Mouse (Mus musculus) midbrain, embryonic 12.5 days (tissue): ENCODE results near the gene Pcyt1a. TPM values are rescaled to one million over a fixed set of nuclear protein-coding genes. Genes with fewer than 3 reads are reported as not detected.

ENCODE experiments used
- ATAC-seq: fragments of 200-750 bp; cut with Nextera tagmentation; 2 replicates; pipeline ENCODE4 v1.8.0; 2017; ENCODE audit warnings: low read depth, moderate TSS enrichment, moderate library complexity; ENCODE audit not compliant: low FRiP score
- H3K27ac ChIP-seq: fragments of 300-500 bp; sonication (generic); replicated peaks from 2 replicates; pipeline ENCODE4 v1.5.1; 2016; ENCODE audit warnings: mild to moderate bottlenecking
- H3K27me3 ChIP-seq: fragments of 300-500 bp; sonication (generic); 2 replicates; pipeline ENCODE4 v1.6.1; 2016; ENCODE audit warnings: mild to moderate bottlenecking
- H3K36me3 ChIP-seq: fragments of 300-500 bp; sonication (generic); 2 replicates; pipeline ENCODE4 v1.6.1; 2016
- H3K4me1 ChIP-seq: fragments of 300-500 bp; sonication (generic); 2 replicates; pipeline ENCODE4 v1.6.1; 2016
- H3K4me2 ChIP-seq: fragments of 300-500 bp; sonication (generic); replicated peaks from 2 replicates; pipeline ENCODE4 v1.6.1; 2016; ENCODE audit warnings: mild to moderate bottlenecking, moderate library complexity
- H3K4me3 ChIP-seq: fragments of 300-500 bp; sonication (generic); 2 replicates; pipeline ENCODE4 v1.5.1; 2016; ENCODE audit warnings: mild to moderate bottlenecking
- H3K9ac ChIP-seq: fragments of 300-500 bp; sonication (generic); replicated peaks from 2 replicates; pipeline ENCODE4 v1.6.1; 2016; ENCODE audit warnings: mild to moderate bottlenecking, moderate library complexity
- H3K9me3 ChIP-seq: fragments of 300-500 bp; sonication (generic); 2 replicates; pipeline ENCODE4 v1.6.1; 2016; ENCODE audit warnings: mild to moderate bottlenecking
- WGBS: fragments of 180-500 bp; shearing (Covaris S2); methylation state at CpG from one replicate; pipeline ENCODE4 v1.1.7; 2016; 5-methylcytosine and 5-hydroxymethylcytosine counted together
- polyA plus RNA-seq: library from polyadenylated mRNA; unstranded; fragments of >200 nt; fragmentation: Nextera tagmentation; extraction: Ambion mirVana; gene quantifications from 2 replicates; pipeline ENCODE4 v1.2.1, GENCODE M21; 2016

Pcyt1a gene
- polyA plus RNA-seq: 43.5 and 46.0 TPM in 2 replicates

DNA sequence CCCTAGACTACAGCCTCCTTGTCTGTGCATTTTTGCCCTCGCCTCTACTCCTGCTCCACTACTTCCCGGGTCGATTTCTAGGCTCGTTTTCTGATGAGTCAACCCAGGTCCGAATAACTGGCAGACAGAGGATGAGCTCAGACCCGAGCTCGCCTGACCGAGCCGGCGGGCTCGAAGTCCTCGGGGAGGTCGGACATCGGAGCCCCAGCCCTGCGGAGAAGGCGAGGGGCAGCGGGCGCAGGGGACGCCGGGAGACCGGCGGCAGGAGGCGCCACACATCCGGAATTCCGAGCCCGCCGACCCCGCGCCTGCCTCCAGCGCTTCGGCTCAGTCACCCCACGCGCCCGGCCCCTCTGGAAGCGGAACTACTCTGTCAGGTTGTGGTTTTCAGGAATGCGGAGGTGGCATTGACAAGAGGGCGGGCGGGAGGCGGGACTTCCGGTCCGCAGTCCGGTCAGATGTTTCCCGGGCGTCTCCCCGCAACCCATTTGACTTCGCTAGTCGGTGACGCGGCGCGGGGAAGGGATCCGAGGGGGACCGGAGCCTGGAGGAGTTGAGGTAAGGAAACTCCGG, at the start of gene Pcyt1a:
Gene Pcyt1a (plus strand): TSS at position 448 of the 573 bp plus-strand sequence.
- Histone ChIP-seq H3K9ac (peak within 1 kb of the TSS; percentile 83), H3K9me3 (no peaks in the 10 kb centered on the region), H3K36me3 (no peaks in the 10 kb centered on the region), H3K4me1 (peaks cover 14% of the 10 kb centered on the region), H3K27ac (peak within 1 kb of the TSS; percentile 81), H3K27me3 (no peaks in the 10 kb centered on the region), H3K4me3 (peak within 1 kb of the TSS; percentile 78), H3K4me2 (peak within 1 kb of the TSS; percentile 91)
- ATAC-seq: peak; percentile 97
- 0% methylated on average over 53 of the region's 54 CpGs for whole genome bisulfite sequencing

DNA sequence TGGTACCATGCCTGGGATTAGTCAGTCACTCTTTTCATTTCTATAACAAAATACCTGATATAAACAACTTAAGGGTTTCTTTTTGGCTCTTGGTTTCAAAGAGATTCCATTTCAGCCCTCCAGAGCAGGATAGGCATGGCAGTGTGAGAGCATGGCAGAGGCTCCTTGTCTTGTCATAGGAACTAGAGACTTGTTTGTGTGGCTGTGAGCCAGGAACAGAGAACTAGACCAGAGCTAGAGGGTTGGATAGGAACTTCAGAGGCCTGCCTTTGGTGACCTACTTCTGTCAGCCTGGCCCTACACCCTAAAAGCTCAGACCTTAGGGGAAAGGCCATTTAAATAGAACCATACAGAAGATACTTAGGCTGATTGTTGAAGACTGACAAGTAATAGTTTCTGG, 47.8 kb upstream of the Pcyt1a start:
- H3K9me3 ChIP-seq: no peaks in the 10 kb centered on the region
- no peak overlapping the region for H3K4me2 ChIP-seq
- H3K4me3 ChIP-seq: no peak overlapping the region
- no peak overlapping the region for H3K27ac ChIP-seq
- ATAC-seq: no peak
- H3K4me1 ChIP-seq: no peaks in the 10 kb centered on the region
- no peaks in the 10 kb centered on the region for H3K27me3 ChIP-seq
- peaks cover 87% of the 10 kb centered on the region for H3K36me3 ChIP-seq
- no peak overlapping the region for H3K9ac ChIP-seq

DNA sequence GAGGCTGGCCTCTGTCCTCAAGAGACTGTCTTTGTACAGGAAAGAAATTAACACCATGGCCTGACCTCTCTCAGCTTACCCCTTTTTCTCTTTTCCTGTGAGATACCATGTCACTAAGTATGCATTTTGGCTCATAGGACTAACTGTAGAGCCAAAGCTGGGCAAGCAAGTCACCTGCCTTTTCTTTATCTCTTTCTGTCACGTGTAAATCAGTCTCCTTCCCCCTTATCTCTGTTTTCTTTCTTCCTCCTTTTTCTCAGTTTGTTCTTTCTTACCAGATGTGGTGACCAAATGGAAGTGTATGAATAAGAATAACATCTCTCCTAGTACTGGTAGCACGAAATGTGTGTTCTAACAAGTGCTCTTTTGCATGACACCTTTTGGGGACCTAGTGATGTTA, 45.8 kb upstream of the Pcyt1a start:
- no peak overlapping the region for H3K9ac ChIP-seq
- H3K36me3 ChIP-seq: peaks cover 73% of the 10 kb centered on the region
- WGBS: 88% methylated on average over 2 of the region's 2 CpGs
- H3K4me3 ChIP-seq: no peak overlapping the region
- ATAC-seq: no peak
- H3K9me3 ChIP-seq: no peaks in the 10 kb centered on the region
- no peaks in the 10 kb centered on the region for H3K27me3 ChIP-seq
- no peak overlapping the region for H3K27ac ChIP-seq
- no peaks in the 10 kb centered on the region for H3K4me1 ChIP-seq
- no peak overlapping the region for H3K4me2 ChIP-seq

DNA sequence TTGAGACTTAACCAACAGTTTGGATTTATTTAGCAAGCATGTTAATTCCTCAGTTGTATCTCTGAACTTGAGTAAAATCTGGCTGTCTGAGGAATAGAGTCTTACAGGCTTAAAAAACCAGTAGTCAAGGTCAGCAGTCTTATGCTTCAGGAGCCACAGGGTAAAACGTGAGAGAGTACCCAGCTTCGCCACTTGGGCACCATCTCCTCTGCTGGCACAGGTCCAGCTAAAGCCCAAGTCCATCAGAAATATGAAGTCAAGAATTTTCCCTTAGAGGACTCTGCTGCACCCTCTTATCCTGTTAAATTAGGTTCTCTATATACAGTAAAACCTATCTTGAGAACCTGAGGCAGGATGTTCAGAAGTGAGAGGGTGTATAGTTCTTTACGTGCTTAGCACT, 43.9 kb upstream of the Pcyt1a start:
- WGBS: 93% methylated on average over 3 of the region's 3 CpGs
- H3K27me3 ChIP-seq: no peaks in the 10 kb centered on the region

GRCm38 (mm10) chr16:32389049-32389448, 41.7 kb upstream of the Pcyt1a start:
- H3K27me3 ChIP-seq: no peaks in the 10 kb centered on the region
- no peaks in the 10 kb centered on the region for H3K9me3 ChIP-seq
- no peak for ATAC-seq
- H3K4me3 ChIP-seq: no peak overlapping the region
- H3K4me1 ChIP-seq: no peaks in the 10 kb centered on the region
- no peak overlapping the region for H3K27ac ChIP-seq
- peaks cover 60% of the 10 kb centered on the region for H3K36me3 ChIP-seq
- H3K9ac ChIP-seq: no peak overlapping the region
- H3K4me2 ChIP-seq: no peak overlapping the region

More for the DNA sequence above, 43.9 kb upstream of the Pcyt1a start:
- Histone ChIP-seq H3K4me2 (no peak overlapping the region), H3K9ac (no peak overlapping the region), H3K27ac (no peak overlapping the region), H3K9me3 (no peaks in the 10 kb centered on the region), H3K4me3 (no peak overlapping the region), H3K4me1 (no peaks in the 10 kb centered on the region), H3K36me3 (peaks cover 70% of the 10 kb centered on the region)
- ATAC-seq: no peak

DNA sequence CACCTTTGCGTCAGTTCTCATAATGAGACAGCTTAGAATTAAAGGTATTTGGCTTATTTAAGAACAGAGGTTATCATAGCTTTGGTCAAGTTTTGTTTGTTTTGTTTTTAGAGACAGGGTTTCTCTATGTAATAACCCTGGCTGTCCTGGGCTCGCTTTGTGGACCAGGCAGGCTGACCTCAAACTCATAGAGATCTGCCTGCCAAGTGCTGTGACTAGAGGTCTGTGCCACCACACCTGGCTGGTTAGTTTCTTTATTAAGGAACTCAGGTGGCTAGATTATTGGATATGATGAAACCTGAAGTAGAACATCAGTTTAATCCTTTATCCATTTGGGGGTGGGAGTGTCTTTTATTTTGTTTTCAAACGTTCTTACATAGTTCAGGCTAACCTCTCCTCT, 40.9 kb upstream of the Pcyt1a start:
- no peaks in the 10 kb centered on the region for H3K9me3 ChIP-seq
- no peak overlapping the region for H3K4me3 ChIP-seq
- H3K36me3 ChIP-seq: peaks cover 55% of the 10 kb centered on the region
- H3K9ac ChIP-seq: no peak overlapping the region
- ATAC-seq: no peak
- H3K4me2 ChIP-seq: no peak overlapping the region
- 85% methylated on average over 3 of the region's 3 CpGs for WGBS
- H3K27ac ChIP-seq: no peak overlapping the region
- H3K27me3 ChIP-seq: no peaks in the 10 kb centered on the region
- H3K4me1 ChIP-seq: no peaks in the 10 kb centered on the region

GRCm38 (mm10) chr16:32390882-32391281, 39.8 kb upstream of the Pcyt1a start:
- ATAC-seq: no peak
- Histone ChIP-seq H3K9ac (no peak overlapping the region), H3K4me3 (no peak overlapping the region), H3K4me1 (no peaks in the 10 kb centered on the region), H3K27ac (no peak overlapping the region), H3K27me3 (no peaks in the 10 kb centered on the region), H3K9me3 (no peaks in the 10 kb centered on the region), H3K36me3 (peaks cover 44% of the 10 kb centered on the region), H3K4me2 (no peak overlapping the region)
- WGBS: 94% methylated on average over 3 of the region's 3 CpGs

DNA sequence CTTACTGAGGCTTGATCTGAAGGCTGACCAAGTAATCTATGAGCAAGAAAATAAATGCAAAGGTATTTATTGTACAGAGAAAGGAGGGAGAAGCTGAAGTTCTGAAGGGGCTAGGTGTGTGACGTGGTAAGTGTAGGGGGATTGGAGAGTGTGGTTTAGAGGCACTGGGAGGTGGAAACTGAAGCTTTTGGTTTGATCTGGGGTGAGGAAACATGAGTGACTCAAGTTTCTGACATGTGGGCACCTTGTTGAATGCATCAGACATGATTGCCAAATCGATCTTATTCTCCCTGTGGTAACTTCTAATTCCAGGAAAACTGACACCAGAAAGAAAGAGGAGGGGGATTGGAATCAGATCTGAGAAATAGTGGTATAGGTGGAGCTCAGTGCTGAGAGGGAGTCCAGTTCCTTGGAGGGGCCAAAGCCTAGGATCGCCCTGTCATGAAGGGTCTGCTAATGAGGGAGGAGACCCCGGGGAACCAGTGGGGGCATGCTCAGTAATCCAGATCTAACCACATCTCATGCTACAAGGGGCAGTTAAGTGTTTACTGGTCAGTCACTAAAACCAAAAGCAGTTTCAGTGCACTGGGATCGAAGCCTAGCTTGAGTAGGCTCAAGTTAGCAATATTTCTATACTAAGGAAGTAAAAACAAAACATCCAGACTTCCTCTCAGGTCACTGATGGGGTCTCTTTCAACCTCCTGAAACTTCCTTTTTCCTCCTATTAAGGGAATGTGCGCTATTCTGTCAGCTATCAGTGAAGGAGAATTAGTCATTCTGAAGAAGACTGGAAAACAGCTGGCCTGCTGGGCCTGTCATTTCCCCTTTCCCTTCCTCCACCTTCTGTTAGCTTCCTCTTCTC, 34.8 kb upstream of the Pcyt1a start:
- no peak overlapping the region for H3K27ac ChIP-seq
- H3K4me2 ChIP-seq: no peak overlapping the region
- H3K4me1 ChIP-seq: no peaks in the 10 kb centered on the region
- H3K9ac ChIP-seq: no peak overlapping the region
- no peak for ATAC-seq
- WGBS: 80% methylated on average over 6 of the region's 6 CpGs
- H3K4me3 ChIP-seq: no peak overlapping the region
- peaks cover 19% of the 10 kb centered on the region for H3K36me3 ChIP-seq
- no peaks in the 10 kb centered on the region for H3K27me3 ChIP-seq
- no peaks in the 10 kb centered on the region for H3K9me3 ChIP-seq

DNA sequence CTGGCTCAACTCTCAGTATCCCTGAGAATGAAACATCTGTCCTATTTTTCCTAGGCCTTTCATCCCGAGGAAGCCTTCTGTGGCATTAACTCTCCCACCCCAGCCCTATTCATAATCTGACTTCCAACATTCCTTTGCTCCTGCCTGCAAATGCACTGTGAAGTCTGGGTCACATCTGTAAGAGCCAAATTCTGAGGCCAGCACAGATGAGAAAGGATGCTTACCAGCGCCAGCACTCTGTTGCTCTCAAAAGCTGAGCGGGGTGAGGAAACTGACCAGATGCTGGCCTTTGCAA, 34.2 kb upstream of the Pcyt1a start:
- WGBS: 61% methylated on average over 3 of the region's 3 CpGs
- H3K27ac ChIP-seq: no peak overlapping the region

GRCm38 (mm10) chr16:32398206-32398605, 32.5 kb upstream of the Pcyt1a start:
- no peak overlapping the region for H3K4me2 ChIP-seq
- H3K9ac ChIP-seq: no peak overlapping the region
- peaks cover 3% of the 10 kb centered on the region for H3K36me3 ChIP-seq
- H3K27me3 ChIP-seq: no peaks in the 10 kb centered on the region
- WGBS: 75% methylated on average over 3 of the region's 3 CpGs
- no peak overlapping the region for H3K4me3 ChIP-seq
- ATAC-seq: no peak
- no peaks in the 10 kb centered on the region for H3K9me3 ChIP-seq
- H3K27ac ChIP-seq: no peak overlapping the region
- no peaks in the 10 kb centered on the region for H3K4me1 ChIP-seq

More for the DNA sequence above, 34.2 kb upstream of the Pcyt1a start:
- Histone ChIP-seq H3K36me3 (peaks cover 13% of the 10 kb centered on the region), H3K27me3 (no peaks in the 10 kb centered on the region), H3K4me2 (no peak overlapping the region), H3K9me3 (no peaks in the 10 kb centered on the region), H3K9ac (no peak overlapping the region), H3K4me1 (no peaks in the 10 kb centered on the region), H3K4me3 (no peak overlapping the region)
- no peak for ATAC-seq

- WGBS: 91% methylated on average over 7 of the region's 7 CpGs
- H3K4me1 ChIP-seq: no peaks in the 10 kb centered on the region
- H3K9me3 ChIP-seq: no peaks in the 10 kb centered on the region
- no peak within 1 kb of the TSS for H3K4me3 ChIP-seq
- H3K27me3 ChIP-seq: no peaks in the 10 kb centered on the region
- H3K4me2 ChIP-seq: no peak within 1 kb of the TSS
- ATAC-seq: no peak
- no peak within 1 kb of the TSS for H3K9ac ChIP-seq
- no peak within 1 kb of the TSS for H3K27ac ChIP-seq
- H3K36me3 ChIP-seq: no peaks in the 10 kb centered on the region
Observed at GRCm38 (mm10) chr16:32400267-32400666, 30.5 kb upstream of the Pcyt1a start, which contains the start of gene Tm4sf19. TSS of gene Tm4sf19 (plus strand) at chr16:32400506.

DNA sequence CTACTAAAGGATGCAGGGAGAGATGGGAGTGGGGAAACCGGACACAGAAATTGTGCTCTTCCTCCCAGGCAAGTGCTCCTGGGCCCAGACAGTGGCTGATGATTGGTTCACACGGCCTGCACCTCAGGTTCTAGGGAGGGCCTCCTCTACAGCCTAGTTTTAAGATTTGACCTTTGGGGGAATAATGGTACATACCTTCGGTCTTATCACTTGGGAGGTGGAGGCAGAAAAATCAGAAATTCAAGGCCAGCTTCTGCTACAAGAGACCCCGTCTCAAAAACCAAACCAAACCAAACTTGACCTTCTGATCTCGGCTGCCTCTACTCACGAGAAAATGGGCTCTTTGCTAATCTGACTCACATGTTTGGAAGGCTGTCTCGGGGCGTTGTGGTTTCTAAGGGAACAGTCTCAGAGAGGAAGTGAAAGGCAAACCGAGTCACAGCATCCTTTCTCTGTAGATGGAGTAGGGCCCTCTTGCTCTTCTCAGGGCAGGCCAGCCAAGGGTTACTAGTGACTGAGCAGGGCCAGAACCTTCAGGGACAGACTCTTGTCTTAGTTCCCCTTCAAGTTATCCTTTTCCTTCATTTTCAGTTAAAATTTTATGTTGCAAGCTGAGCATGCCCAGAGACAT, 29.3 kb upstream of the Pcyt1a start:
- no peak for ATAC-seq
- Histone ChIP-seq H3K4me2 (no peak overlapping the region), H3K36me3 (no peaks in the 10 kb centered on the region), H3K27me3 (no peaks in the 10 kb centered on the region), H3K4me3 (no peak overlapping the region), H3K4me1 (no peaks in the 10 kb centered on the region), H3K9ac (no peak overlapping the region), H3K27ac (no peak overlapping the region), H3K9me3 (no peaks in the 10 kb centered on the region)
- 83% methylated on average over 9 of the region's 9 CpGs for WGBS
